Mouse (Mus musculus) bone marrow, adult 2 months (tissue): ENCODE measurements at regions not wholly inside any gene's neighbourhood (a gene's known extent, or its start where the extent isn't known, plus 50 kb on each side); places are given as distances from the start of the nearest gene placed in this dataset.

Source experiments
- CTCF ChIP-seq: fragments of 200-500 bp; IDR thresholded peaks from 2 replicates; pipeline ENCODE4 v1.5.1; 2011; ENCODE audit warnings: low read length, control low read depth; ENCODE audit not compliant: control insufficient read depth, insufficient read depth
- POLR2A ChIP-seq: fragments of 200-500 bp; IDR thresholded peaks from 2 replicates; pipeline ENCODE4 v1.6.1; 2011; ENCODE audit warnings: low read depth, mild to moderate bottlenecking, control low read depth, low read length, borderline replicate concordance; ENCODE audit not compliant: control insufficient read depth

- TF ChIP-seq CTCF (no peak), POLR2A (no peak)
Measured at GRCm38 (mm10) chr9:101649816-101650215, 211.8 kb upstream of the 9630041A04Rik start.
